Mouse (Mus musculus) ES-Bruce4 (cell line): ENCODE results near the gene Atg10. TPM values are rescaled to one million over a fixed set of nuclear protein-coding genes. Genes with fewer than 3 reads are reported as not detected.

ENCODE experiments used
- H3K27ac ChIP-seq: 2 replicates; pipeline ENCODE4 v1.5.1; 2012; ENCODE audit warnings: low read length, inconsistent platforms; ENCODE audit not compliant: insufficient read depth
- H3K27me3 ChIP-seq: 2 replicates; pipeline ENCODE4 v1.6.1; 2012; ENCODE audit warnings: mild to moderate bottlenecking, low read length, inconsistent platforms; ENCODE audit not compliant: control insufficient read depth, poor library complexity, insufficient read depth, severe bottlenecking
- H3K36me3 ChIP-seq: 2 replicates; pipeline ENCODE4 v1.6.1; 2012; ENCODE audit warnings: inconsistent platforms, mild to moderate bottlenecking, low read length, moderate library complexity; ENCODE audit not compliant: control insufficient read depth, poor library complexity, insufficient read depth, severe bottlenecking
- H3K4me1 ChIP-seq: one replicate; pipeline ENCODE4 v1.8.1; 2011; ENCODE audit warnings: low read length; ENCODE audit not compliant: control insufficient read depth, insufficient read depth
- H3K4me3 ChIP-seq: 2 replicates; pipeline ENCODE4 v1.5.1; 2011; ENCODE audit warnings: low read depth, mild to moderate bottlenecking, low read length
- H3K9ac ChIP-seq: 2 replicates; pipeline ENCODE4 v1.6.1; 2012; ENCODE audit warnings: low read depth, mild to moderate bottlenecking, inconsistent platforms; ENCODE audit not compliant: poor library complexity, severe bottlenecking
- H3K9me3 ChIP-seq: replicated peaks from 2 replicates; pipeline ENCODE4 v1.6.1; 2012; ENCODE audit warnings: mild to moderate bottlenecking, low read length, inconsistent platforms; ENCODE audit not compliant: control insufficient read depth, poor library complexity, insufficient read depth, severe bottlenecking
- CTCF ChIP-seq: IDR thresholded peaks from one replicate; pipeline ENCODE4 v1.8.1; 2011; ENCODE audit warnings: low read depth, low read length
- EP300 ChIP-seq: IDR thresholded peaks from 2 replicates; pipeline ENCODE4 v1.6.1; 2011; ENCODE audit warnings: low read depth, low read length; ENCODE audit not compliant: insufficient read depth
- POLR2A ChIP-seq: IDR thresholded peaks from one replicate; pipeline ENCODE4 v1.8.1; 2011; ENCODE audit warnings: low read length; ENCODE audit not compliant: insufficient read depth
- polyA plus RNA-seq: library from polyadenylated mRNA; stranded (reverse); fragments of >200 nt; gene quantifications from 2 replicates; pipeline ENCODE4 v1.2.4, GENCODE M21; 2011; ENCODE audit warnings: low read depth; ENCODE audit not compliant: missing spikeins, insufficient read depth, insufficient read length

The Atg10 gene
- polyA plus RNA-seq, 1 experiment, result 3.1 TPM

- TF ChIP-seq EP300, result no peak
- no peak for TF ChIP-seq CTCF
- no peak for TF ChIP-seq POLR2A
- Histone ChIP-seq H3K27ac (no peak overlapping the region), H3K27me3 (no peaks in the 10 kb centered on the region), H3K4me3 (no peak overlapping the region), H3K9me3 (no peaks in the 10 kb centered on the region), H3K36me3 (no peaks in the 10 kb centered on the region), H3K4me1 (no peaks in the 10 kb centered on the region), H3K9ac (no peak overlapping the region)
Observed at GRCm38 (mm10) chr13:91212958-91213357, 10.8 kb downstream of the Atg10 start.

GRCm38 (mm10) chr13:91206237-91206636 is 17.5 kb downstream of the Atg10 start:
- H3K27ac ChIP-seq, result no peak overlapping the region
- TF ChIP-seq EP300 (no peak), CTCF (no peak), POLR2A (no peak)

GRCm38 (mm10) chr13:91202564-91202963 is 21.2 kb downstream of the Atg10 start:
- Histone ChIP-seq H3K9me3 (no peaks in the 10 kb centered on the region), H3K4me1 (no peaks in the 10 kb centered on the region), H3K36me3 (no peaks in the 10 kb centered on the region), H3K27me3 (no peaks in the 10 kb centered on the region), H3K4me3 (no peak overlapping the region), H3K9ac (no peak overlapping the region), H3K27ac (no peak overlapping the region)
- TF ChIP-seq POLR2A, result no peak
- no peak for TF ChIP-seq CTCF
- no peak for TF ChIP-seq EP300

More at GRCm38 (mm10) chr13:91206237-91206636, 17.5 kb downstream of the Atg10 start:
- Histone ChIP-seq H3K36me3 (no peaks in the 10 kb centered on the region), H3K27me3 (no peaks in the 10 kb centered on the region), H3K9me3 (no peaks in the 10 kb centered on the region), H3K9ac (no peak overlapping the region), H3K4me3 (no peak overlapping the region), H3K4me1 (no peaks in the 10 kb centered on the region)

- H3K27me3 ChIP-seq, result no peaks in the 10 kb centered on the region
- no peaks in the 10 kb centered on the region for H3K9me3 ChIP-seq
- no peak for TF ChIP-seq EP300
- no peak for TF ChIP-seq CTCF
- no peak for TF ChIP-seq POLR2A
- H3K27ac ChIP-seq, result no peak overlapping the region
- H3K4me3 ChIP-seq, result no peak overlapping the region
- H3K9ac ChIP-seq, result no peak overlapping the region
- H3K36me3 ChIP-seq, result no peaks in the 10 kb centered on the region
- no peaks in the 10 kb centered on the region for H3K4me1 ChIP-seq
Observed at GRCm38 (mm10) chr13:91187378-91188234, 36.2 kb downstream of the Atg10 start.

GRCm38 (mm10) chr13:91185248-91185867 is 38.4 kb downstream of the Atg10 start:
- no peak for TF ChIP-seq CTCF
- TF ChIP-seq POLR2A, result no peak
- TF ChIP-seq EP300, result no peak
- H3K4me1 ChIP-seq, result no peaks in the 10 kb centered on the region
- no peaks in the 10 kb centered on the region for H3K9me3 ChIP-seq

GRCm38 (mm10) chr13:91184226-91184625 is 39.5 kb downstream of the Atg10 start:
- Histone ChIP-seq H3K9ac (no peak overlapping the region), H3K4me1 (no peaks in the 10 kb centered on the region), H3K4me3 (no peak overlapping the region), H3K9me3 (no peaks in the 10 kb centered on the region), H3K27ac (no peak overlapping the region), H3K27me3 (no peaks in the 10 kb centered on the region), H3K36me3 (no peaks in the 10 kb centered on the region)
- no peak for TF ChIP-seq POLR2A
- TF ChIP-seq CTCF, result no peak
- TF ChIP-seq EP300, result no peak

More at GRCm38 (mm10) chr13:91185248-91185867, 38.4 kb downstream of the Atg10 start:
- Histone ChIP-seq H3K36me3 (no peaks in the 10 kb centered on the region), H3K9ac (no peak overlapping the region), H3K27me3 (no peaks in the 10 kb centered on the region), H3K4me3 (no peak overlapping the region), H3K27ac (no peak overlapping the region)
